Mouse (Mus musculus) intestine, embryonic 16.5 days (tissue): Measurements from ENCODE around the gene Ldlrad3. TPM values are rescaled to one million over a fixed set of nuclear protein-coding genes. Genes with fewer than 3 reads are reported as not detected.

Experiments
- ATAC-seq: fragments of 200-750 bp; cut with Nextera tagmentation; 2 replicates; pipeline ENCODE4 v1.8.0; 2017; ENCODE audit warnings: moderate TSS enrichment, moderate library complexity
- H3K27ac ChIP-seq: fragments of 300-500 bp; sonication (generic); 2 replicates; pipeline ENCODE4 v1.5.1; 2014; ENCODE audit warnings: mild to moderate bottlenecking, low read length
- H3K27me3 ChIP-seq: fragments of 300-500 bp; sonication (generic); replicated peaks from 2 replicates; pipeline ENCODE4 v1.6.1; 2014; ENCODE audit warnings: low read length, control low read depth, mixed read lengths; ENCODE audit not compliant: control insufficient read depth, insufficient read depth
- H3K36me3 ChIP-seq: fragments of 300-500 bp; sonication (generic); 2 replicates; pipeline ENCODE4 v1.6.1; 2014; ENCODE audit warnings: low read length, control low read depth; ENCODE audit not compliant: control insufficient read depth, insufficient read depth
- H3K4me1 ChIP-seq: fragments of 300-500 bp; sonication (generic); 2 replicates; pipeline ENCODE4 v1.6.1; 2014; ENCODE audit warnings: low read length, control low read depth, mixed read lengths; ENCODE audit not compliant: control insufficient read depth, insufficient read depth
- H3K4me2 ChIP-seq: fragments of 300-500 bp; sonication (generic); 2 replicates; pipeline ENCODE4 v1.6.1; 2014; ENCODE audit warnings: low read depth, low read length, control low read depth
- H3K4me3 ChIP-seq: fragments of 300-500 bp; sonication (generic); 2 replicates; pipeline ENCODE4 v1.5.1; 2014; ENCODE audit warnings: mild to moderate bottlenecking, low read length
- H3K9ac ChIP-seq: fragments of 300-500 bp; sonication (generic); 2 replicates; pipeline ENCODE4 v1.6.1; 2014; ENCODE audit warnings: low read depth, low read length
- H3K9me3 ChIP-seq: fragments of 300-500 bp; sonication (generic); 2 replicates; pipeline ENCODE4 v1.6.1; 2016; ENCODE audit warnings: low read length, control low read depth; ENCODE audit not compliant: control insufficient read depth
- WGBS: fragments of 180-500 bp; shearing (Covaris S2); extraction: QIAGEN DNeasy Blood & Tissue Kit; methylation state at CpG from one replicate; pipeline ENCODE4 v1.1.7; 2014; 5-methylcytosine and 5-hydroxymethylcytosine counted together
- polyA plus RNA-seq: library from polyadenylated mRNA; unstranded; fragments of >200 nt; fragmentation: Nextera tagmentation; extraction: Ambion mirVana; gene quantifications from 2 replicates; pipeline ENCODE4 v1.2.1, GENCODE M21; 2015

Gene Ldlrad3
- polyA plus RNA-seq, 1 experiment from 2014 or later, result 18.8 TPM

DNA sequence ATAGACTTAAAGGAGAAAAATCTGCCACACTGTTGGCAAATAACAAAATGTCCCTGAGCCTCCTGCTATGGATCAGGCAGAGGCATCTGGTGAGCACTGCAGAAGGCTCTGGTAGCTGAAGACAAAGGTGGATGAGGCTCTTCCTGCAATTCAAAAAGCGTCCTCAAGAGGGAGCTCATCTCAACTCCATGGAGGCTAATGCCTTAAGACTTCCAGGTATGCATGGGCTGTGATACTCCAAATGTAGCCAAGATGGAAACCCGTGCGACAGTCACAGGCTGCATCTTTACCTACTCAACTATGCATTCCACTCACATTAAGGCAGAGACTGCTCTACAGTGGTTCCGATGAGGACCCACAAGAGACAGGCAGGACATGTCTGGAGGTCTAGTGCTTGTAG is 108.6 kb downstream of the Ldlrad3 start:
- Histone ChIP-seq H3K9ac (no peak overlapping the region), H3K4me3 (no peak overlapping the region), H3K4me1 (no peaks in the 10 kb centered on the region), H3K27ac (no peak overlapping the region), H3K36me3 (0 out of 2 replicates have a peak, but pooled peaks cover 6% of the 10 kb centered on the region), H3K4me2 (no peak overlapping the region), H3K27me3 (no peaks in the 10 kb centered on the region), H3K9me3 (no peaks in the 10 kb centered on the region)
- no peak for ATAC-seq
- WGBS, result 48% methylated on average over 4 of the region's 4 CpGs

DNA sequence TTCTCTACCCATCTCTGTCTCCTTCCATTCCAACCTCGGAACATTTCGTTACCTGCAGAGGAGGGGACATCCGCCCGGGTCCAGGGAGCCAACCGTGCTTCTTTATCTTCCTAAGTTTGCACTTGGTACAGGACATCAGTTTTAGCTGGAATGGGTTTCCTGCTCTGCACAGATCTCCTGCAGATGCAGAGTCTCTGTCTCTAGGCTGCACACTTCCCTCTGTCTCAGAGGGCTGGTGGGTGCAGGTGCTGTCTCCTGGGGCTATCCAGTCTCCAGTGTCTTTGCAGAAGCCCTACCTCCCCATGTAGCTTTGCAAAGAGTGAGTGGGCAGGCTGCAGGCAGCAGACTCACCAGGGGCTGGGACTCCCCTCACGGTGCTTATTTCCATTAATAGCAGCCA is 109.9 kb downstream of the Ldlrad3 start:
- H3K9ac ChIP-seq, result no peak overlapping the region
- no peaks in the 10 kb centered on the region for H3K4me1 ChIP-seq
- 0 out of 2 replicates have a peak, but pooled peaks cover under 1% of the 10 kb centered on the region for H3K36me3 ChIP-seq
- H3K9me3 ChIP-seq, result no peaks in the 10 kb centered on the region
- no peak for ATAC-seq
- no peaks in the 10 kb centered on the region for H3K27me3 ChIP-seq
- no peak overlapping the region for H3K27ac ChIP-seq
- H3K4me3 ChIP-seq, result no peak overlapping the region
- WGBS, result 90% methylated on average over 6 of the region's 6 CpGs
- no peak overlapping the region for H3K4me2 ChIP-seq

DNA sequence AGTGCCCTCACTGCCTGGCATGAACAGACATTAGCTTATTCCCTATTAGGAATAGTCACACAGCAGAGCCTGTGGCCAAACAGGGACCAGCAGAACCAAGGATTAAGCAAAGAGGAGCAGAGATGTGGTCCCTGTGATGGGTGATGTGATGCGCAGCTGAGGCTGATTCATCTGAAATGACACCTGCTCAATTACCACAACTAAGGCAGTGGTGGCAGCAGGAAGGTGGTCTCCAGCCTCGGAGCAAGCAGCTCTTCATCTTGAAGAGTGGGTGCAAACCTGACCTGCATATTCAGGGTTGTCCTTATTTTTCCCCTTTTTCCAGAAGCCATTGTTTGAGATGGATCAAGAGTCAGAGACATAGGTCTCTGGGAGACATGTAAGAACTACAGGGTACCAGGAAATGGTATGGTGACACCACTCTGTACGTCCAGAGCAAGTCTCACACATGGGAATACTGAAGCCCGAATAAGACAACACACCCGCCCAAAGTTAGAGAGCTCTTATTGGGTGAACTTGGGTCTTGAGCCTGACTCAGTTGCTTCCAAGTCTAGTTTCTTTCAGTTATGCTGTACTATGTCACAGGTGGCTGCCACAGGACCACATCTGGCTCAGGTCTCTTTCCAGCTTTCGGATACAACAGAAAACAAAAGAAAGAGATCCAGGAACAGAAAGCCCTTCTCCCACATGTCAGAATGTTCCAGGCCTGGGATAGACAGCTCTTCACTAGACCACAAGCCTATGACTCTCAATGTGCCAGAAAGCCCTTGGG is 112.7 kb downstream of the Ldlrad3 start:
- ATAC-seq, result no peak
- no peaks in the 10 kb centered on the region for H3K27me3 ChIP-seq
- H3K4me3 ChIP-seq, result no peak overlapping the region
- H3K9me3 ChIP-seq, result no peaks in the 10 kb centered on the region
- 94% methylated on average over 6 of the region's 6 CpGs for WGBS
- no peaks in the 10 kb centered on the region for H3K36me3 ChIP-seq
- H3K9ac ChIP-seq, result no peak overlapping the region
- no peaks in the 10 kb centered on the region for H3K4me1 ChIP-seq
- H3K27ac ChIP-seq, result no peak overlapping the region
- H3K4me2 ChIP-seq, result no peak overlapping the region

DNA sequence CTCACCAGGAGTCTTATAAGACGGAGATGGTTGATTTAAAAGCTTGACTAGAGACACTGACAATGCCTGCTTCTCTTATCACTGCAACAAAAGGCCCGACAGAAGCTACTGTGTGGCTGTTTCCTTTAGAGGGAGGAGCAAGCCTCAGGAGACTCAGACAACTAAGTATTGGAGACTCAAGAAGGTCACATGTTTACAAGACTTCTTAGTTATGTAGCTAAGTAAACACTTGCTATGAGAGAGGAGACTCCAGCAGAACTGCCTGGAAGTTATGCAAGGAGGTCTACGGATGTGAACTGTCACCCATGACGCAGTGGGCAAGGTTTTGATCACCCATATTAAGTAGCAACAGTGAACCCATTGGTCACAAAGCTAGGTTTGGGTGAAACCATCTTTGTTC is 113.3 kb downstream of the Ldlrad3 start:
- Histone ChIP-seq H3K9ac (no peak overlapping the region), H3K4me1 (no peaks in the 10 kb centered on the region), H3K4me3 (no peak overlapping the region), H3K27me3 (no peaks in the 10 kb centered on the region), H3K27ac (no peak overlapping the region), H3K4me2 (no peak overlapping the region), H3K36me3 (no peaks in the 10 kb centered on the region), H3K9me3 (no peaks in the 10 kb centered on the region)
- 47% methylated on average over 4 of the region's 4 CpGs for WGBS
- no peak for ATAC-seq

DNA sequence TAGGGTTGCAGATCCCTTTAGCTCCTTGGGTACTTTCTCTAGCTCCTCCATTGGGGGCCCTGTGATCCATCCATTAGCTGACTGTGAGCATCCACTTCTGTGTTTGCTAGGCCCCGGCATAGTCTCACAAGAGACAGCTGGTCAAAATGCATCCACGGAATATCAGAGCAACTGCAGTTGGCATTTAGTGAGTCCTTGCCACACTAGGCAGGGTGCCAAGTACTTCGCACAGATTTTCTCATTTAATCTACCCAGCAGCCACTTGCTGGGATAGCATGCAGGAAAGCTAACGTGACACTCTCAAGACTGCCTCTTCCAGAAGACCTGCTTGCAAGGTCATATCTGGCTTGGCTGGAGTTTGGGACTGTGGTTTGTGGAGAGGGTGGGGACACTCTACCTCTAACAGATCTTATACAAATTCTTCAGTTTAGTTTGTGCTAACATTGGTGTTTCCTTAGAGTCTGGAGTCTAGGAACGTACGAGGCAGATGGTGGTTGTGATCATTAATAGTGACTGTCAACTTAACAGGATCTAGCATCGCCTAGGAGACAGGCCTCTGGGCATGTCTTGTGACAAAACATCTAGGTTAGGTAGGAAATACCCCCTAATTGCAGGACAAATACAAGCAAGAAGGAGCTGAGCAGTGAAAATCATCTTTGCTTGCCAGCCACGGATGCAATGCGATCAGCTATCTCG is 115.0 kb downstream of the Ldlrad3 start:
- Histone ChIP-seq H3K36me3 (no peaks in the 10 kb centered on the region), H3K4me1 (no peaks in the 10 kb centered on the region), H3K9me3 (no peaks in the 10 kb centered on the region), H3K27me3 (no peaks in the 10 kb centered on the region), H3K27ac (no peak overlapping the region), H3K9ac (no peak overlapping the region), H3K4me2 (no peak overlapping the region), H3K4me3 (no peak overlapping the region)
- WGBS, result 82% methylated on average over 10 of the region's 10 CpGs
- ATAC-seq, result no peak

DNA sequence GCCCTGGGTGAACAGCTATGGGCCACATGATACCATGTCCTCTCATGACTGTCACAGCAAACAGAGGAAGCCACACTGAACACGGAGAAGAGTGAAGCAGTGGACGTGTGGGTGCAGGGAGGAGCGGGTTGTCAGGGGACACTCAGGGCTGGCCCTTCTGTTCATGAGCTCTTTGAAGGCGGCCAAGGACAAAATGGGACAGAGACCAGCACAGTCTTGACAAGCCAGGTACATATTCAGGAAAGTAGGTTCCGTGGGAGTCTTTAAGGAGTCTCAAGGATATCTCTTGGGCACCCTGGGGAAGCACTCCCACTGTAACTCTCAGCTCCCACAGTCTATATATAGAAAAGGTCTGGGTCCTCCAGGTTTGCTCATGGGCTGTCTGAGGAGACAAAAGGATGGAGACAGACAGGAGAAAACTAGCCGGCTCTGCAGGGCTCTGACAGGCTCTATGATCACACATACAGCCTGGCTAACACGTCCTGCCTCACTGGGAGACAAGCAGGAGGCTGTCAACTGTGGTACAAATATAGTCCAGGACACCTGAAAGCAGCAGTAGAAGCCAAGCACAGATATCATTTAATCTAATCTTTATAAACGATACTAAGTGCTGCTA is 121.3 kb downstream of the Ldlrad3 start:
- Histone ChIP-seq H3K4me3 (no peak overlapping the region), H3K36me3 (0 out of 2 replicates have a peak, but pooled peaks cover 2% of the 10 kb centered on the region), H3K4me2 (no peak overlapping the region), H3K9me3 (no peaks in the 10 kb centered on the region), H3K27me3 (no peaks in the 10 kb centered on the region), H3K4me1 (no peaks in the 10 kb centered on the region), H3K27ac (no peak overlapping the region), H3K9ac (no peak overlapping the region)
- WGBS, result 83% methylated on average over 8 of the region's 8 CpGs
- no peak for ATAC-seq

DNA sequence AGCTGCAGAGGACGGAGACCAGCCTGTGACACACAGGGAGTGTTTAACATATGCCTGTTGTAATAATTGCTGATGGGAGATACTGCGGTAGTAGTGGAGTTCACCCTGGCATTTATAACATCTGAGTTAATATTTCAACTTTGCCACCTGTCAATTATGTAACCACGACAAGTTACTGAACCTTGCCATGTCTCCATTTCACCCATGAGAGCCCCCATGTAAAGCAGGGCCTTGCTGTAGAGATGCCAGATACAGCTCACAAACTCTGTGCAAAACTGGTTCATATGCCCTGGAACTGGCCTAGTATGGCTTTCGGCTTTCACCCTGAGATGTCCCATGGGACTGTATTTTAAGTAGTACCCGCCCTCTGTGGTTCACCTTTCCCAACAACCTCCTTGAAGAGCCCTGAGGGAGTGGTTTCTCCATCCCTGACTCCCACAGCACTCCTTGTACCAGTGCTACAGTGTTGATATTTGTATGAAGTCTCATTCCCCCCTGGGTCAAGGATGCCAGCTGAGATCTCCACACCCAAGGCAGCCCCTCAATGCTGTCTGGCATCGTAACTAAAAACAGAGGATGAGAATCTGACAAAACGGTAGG is 122.2 kb downstream of the Ldlrad3 start:
- Histone ChIP-seq H3K27ac (no peak overlapping the region), H3K4me1 (no peaks in the 10 kb centered on the region), H3K36me3 (0 out of 2 replicates have a peak, but pooled peaks cover 2% of the 10 kb centered on the region), H3K4me2 (no peak overlapping the region), H3K9ac (no peak overlapping the region), H3K9me3 (no peaks in the 10 kb centered on the region), H3K27me3 (no peaks in the 10 kb centered on the region), H3K4me3 (no peak overlapping the region)
- WGBS, result 84% methylated on average over 7 of the region's 7 CpGs
- no peak for ATAC-seq

DNA sequence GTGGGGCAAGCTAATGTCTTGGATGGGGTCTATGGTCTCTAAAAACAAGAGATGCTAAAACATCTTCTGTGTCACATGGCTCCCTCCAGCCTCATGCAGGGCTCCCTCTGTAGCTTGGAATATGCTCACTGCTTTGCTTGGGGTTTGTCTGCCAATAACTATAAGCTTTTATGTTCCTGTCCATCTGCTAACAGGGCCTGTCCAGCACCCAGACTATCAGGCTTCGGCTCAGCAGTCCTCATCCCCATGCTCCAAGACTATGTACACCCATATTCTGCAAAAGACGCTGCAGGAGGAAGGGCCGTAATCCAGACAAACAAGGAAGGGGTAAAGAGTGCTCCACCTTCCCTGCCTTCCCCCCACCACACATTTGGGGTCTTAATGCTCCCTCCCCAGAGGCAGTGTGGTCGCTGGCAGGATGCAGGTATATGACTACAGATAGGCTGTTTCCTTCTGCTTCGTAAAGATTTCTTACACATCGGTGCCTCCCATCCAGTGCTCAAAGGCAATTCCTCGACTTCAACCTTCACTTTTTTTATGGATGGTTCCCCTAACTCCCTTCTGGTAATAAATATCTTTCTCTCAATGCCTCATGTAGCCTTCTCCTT is 123.2 kb downstream of the Ldlrad3 start:
- Histone ChIP-seq H3K4me1 (no peaks in the 10 kb centered on the region; the same call in 1 of the 2 replicates), H3K4me3 (no peak overlapping the region), H3K27ac (no peak overlapping the region), H3K9me3 (no peaks in the 10 kb centered on the region), H3K36me3 (0 out of 2 replicates have a peak, but pooled peaks cover 2% of the 10 kb centered on the region), H3K27me3 (no peaks in the 10 kb centered on the region), H3K4me2 (no peak overlapping the region), H3K9ac (no peak overlapping the region)
- ATAC-seq, result no peak
- WGBS, result 80% methylated on average over 7 of the region's 7 CpGs

DNA sequence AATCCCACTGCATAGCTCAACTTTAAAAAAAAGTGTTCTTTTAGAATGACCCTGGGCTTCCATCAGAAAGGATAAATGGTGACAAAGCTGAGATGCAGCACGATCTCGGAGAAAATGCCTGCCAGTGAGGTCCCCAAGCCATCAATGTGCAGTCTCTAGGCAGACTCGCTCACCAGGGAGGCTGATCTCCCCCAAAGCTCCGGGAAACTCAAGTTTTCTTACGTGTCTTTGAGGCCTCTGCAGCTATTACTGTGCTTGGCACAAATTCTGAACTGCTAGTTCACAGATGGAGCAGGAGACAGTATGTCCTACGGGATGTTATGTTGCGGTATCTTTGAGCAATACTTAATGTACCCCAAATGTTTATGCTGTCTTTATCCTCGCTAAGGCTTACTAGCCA is 124.3 kb downstream of the Ldlrad3 start:
- Histone ChIP-seq H3K27ac (no peak overlapping the region), H3K4me1 (peaks cover 8% of the 10 kb centered on the region), H3K9me3 (no peaks in the 10 kb centered on the region), H3K27me3 (no peaks in the 10 kb centered on the region), H3K36me3 (0 out of 2 replicates have a peak, but pooled peaks cover 2% of the 10 kb centered on the region), H3K4me2 (no peak overlapping the region), H3K9ac (no peak overlapping the region), H3K4me3 (no peak overlapping the region)
- 82% methylated on average over 8 of the region's 8 CpGs for WGBS
- no peak for ATAC-seq
